Mouse (Mus musculus) liver, embryonic 15.5 days (tissue): ENCODE data around the gene Fgfr2. TPM values are rescaled to one million over a fixed set of nuclear protein-coding genes. Genes with fewer than 3 reads are reported as not detected.
A peak's percentile ranks its signal among the peaks of the same experiment; 100 is the strongest.

Experiments
- ATAC-seq: fragments of 200-750 bp; cut with Nextera tagmentation; 2 replicates; pipeline ENCODE4 v1.8.0; 2017; ENCODE audit warnings: moderate number of reproducible peaks, mild to moderate bottlenecking, moderate library complexity; ENCODE audit not compliant: insufficient read depth
- H3K27ac ChIP-seq: fragments of 300-500 bp; sonication (generic); replicated peaks from 2 replicates; pipeline ENCODE4 v1.5.1; 2015; ENCODE audit warnings: mild to moderate bottlenecking, inconsistent platforms
- H3K27me3 ChIP-seq: fragments of 300-500 bp; sonication (generic); 2 replicates; pipeline ENCODE4 v1.6.1; 2015; ENCODE audit warnings: mild to moderate bottlenecking, inconsistent platforms
- H3K36me3 ChIP-seq: fragments of 300-500 bp; sonication (generic); replicated peaks from 2 replicates; pipeline ENCODE4 v1.6.1; 2015; ENCODE audit warnings: moderate library complexity, mild to moderate bottlenecking, inconsistent platforms
- H3K4me1 ChIP-seq: fragments of 300-500 bp; sonication (generic); replicated peaks from 2 replicates; pipeline ENCODE4 v1.6.1; 2015; ENCODE audit warnings: inconsistent platforms
- H3K4me2 ChIP-seq: fragments of 300-500 bp; sonication (generic); 2 replicates; pipeline ENCODE4 v1.6.1; 2015; ENCODE audit warnings: moderate library complexity, mild to moderate bottlenecking, inconsistent platforms
- H3K4me3 ChIP-seq: fragments of 300-500 bp; sonication (generic); replicated peaks from 2 replicates; pipeline ENCODE4 v1.5.1; 2015; ENCODE audit warnings: mild to moderate bottlenecking, inconsistent platforms
- H3K9ac ChIP-seq: fragments of 300-500 bp; sonication (generic); 2 replicates; pipeline ENCODE4 v1.6.1; 2015; ENCODE audit warnings: moderate library complexity, mild to moderate bottlenecking, inconsistent platforms
- H3K9me3 ChIP-seq: fragments of 300-500 bp; sonication (generic); replicated peaks from 2 replicates; pipeline ENCODE4 v1.6.1; 2016; ENCODE audit warnings: inconsistent platforms
- WGBS: fragments of 180-500 bp; shearing (Covaris S2); methylation state at CpG from one replicate; pipeline ENCODE4 v1.1.7; 2015; ENCODE audit warnings: mixed read lengths; ENCODE audit not compliant: insufficient replicate concordance; 5-methylcytosine and 5-hydroxymethylcytosine counted together
- polyA plus RNA-seq: library from polyadenylated mRNA; unstranded; fragments of >200 nt; fragmentation: Nextera tagmentation; extraction: Ambion mirVana; gene quantifications from 2 replicates; pipeline ENCODE4 v1.2.1, GENCODE M21; 2015

Fgfr2 gene
- polyA plus RNA-seq, 1 experiment from 2014 or later: 10.5 TPM

DNA sequence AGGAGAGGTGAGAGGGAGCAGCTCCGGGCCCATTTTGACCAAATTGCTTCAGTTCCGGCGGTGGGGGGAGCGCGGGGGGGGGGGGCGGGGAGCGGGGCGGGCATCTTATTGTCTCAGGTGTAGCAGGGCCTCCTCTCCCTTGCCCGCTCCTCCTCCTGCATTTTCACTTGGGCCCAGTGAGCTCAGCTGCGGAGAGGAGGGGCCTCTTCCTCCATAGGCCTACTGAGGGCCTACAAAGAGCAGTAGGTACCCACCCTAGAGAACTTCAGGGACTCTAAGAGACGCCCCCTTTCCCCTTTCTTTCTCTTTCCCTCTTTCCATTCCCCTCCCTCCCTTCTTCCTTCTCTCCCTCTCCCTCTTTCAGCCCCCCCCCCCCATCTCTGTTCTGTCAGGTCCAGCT, 1520.0 kb downstream of the Fgfr2 start:
- no peak overlapping the region for H3K27ac ChIP-seq
- H3K9me3 ChIP-seq: no peaks in the 10 kb centered on the region
- H3K4me3 ChIP-seq: no peak overlapping the region
- H3K27me3 ChIP-seq: no peaks in the 10 kb centered on the region
- no peak overlapping the region for H3K9ac ChIP-seq
- H3K4me1 ChIP-seq: no peaks in the 10 kb centered on the region
- H3K36me3 ChIP-seq: no peaks in the 10 kb centered on the region
- H3K4me2 ChIP-seq: no peak overlapping the region
- 15% methylated on average over 11 of the region's 11 CpGs for WGBS
- no peak for ATAC-seq

DNA sequence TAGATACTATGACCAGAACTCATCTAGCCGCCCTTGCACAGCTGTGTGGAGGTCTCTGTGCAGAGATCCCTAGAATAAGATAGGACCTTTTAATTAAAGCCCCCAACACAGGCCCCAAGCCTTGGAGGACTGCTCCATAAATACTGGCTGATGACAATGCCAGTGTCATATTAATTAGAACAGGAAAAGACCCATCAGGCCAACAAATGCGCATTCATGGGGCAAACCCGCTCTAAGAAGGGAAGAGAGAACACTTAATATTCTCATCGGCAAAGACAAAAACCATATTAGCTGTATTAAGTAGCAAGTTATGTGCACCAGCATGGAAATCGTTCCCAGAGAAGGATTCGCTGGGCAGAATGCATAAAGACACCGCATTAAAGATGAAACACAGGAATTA, 1521.0 kb downstream of the Fgfr2 start:
- Histone ChIP-seq H3K36me3 (no peaks in the 10 kb centered on the region), H3K4me1 (no peaks in the 10 kb centered on the region), H3K9me3 (no peaks in the 10 kb centered on the region), H3K9ac (no peak overlapping the region), H3K4me2 (no peak overlapping the region), H3K27me3 (no peaks in the 10 kb centered on the region), H3K27ac (no peak overlapping the region), H3K4me3 (no peak overlapping the region)
- WGBS: 69% methylated on average over 7 of the region's 7 CpGs
- no peak for ATAC-seq

DNA sequence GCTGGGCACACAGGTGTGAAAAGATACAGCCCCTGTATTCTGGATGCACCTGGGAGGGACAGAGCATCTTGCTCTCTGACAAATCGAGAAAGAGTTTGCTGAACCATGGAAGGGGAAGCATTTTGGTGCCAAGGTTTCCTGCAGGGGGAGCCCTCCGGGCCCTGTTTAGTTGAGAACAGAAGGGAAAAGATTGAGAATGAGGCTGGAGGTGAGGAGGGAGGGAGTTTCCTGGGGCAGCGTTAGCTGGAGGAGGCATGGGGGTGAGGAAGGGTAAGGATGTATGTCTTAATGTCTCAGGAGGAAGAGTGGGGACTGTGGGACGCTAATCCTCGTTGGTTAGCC, 1524.7 kb downstream of the Fgfr2 start:
- no peaks in the 10 kb centered on the region for H3K4me1 ChIP-seq
- no peaks in the 10 kb centered on the region for H3K27me3 ChIP-seq
- no peak overlapping the region for H3K4me2 ChIP-seq
- H3K27ac ChIP-seq: no peak overlapping the region
- WGBS: 10% methylated on average over 5 of the region's 5 CpGs
- H3K4me3 ChIP-seq: no peak overlapping the region
- H3K9ac ChIP-seq: no peak overlapping the region
- H3K36me3 ChIP-seq: no peaks in the 10 kb centered on the region
- no peak for ATAC-seq
- no peaks in the 10 kb centered on the region for H3K9me3 ChIP-seq

DNA sequence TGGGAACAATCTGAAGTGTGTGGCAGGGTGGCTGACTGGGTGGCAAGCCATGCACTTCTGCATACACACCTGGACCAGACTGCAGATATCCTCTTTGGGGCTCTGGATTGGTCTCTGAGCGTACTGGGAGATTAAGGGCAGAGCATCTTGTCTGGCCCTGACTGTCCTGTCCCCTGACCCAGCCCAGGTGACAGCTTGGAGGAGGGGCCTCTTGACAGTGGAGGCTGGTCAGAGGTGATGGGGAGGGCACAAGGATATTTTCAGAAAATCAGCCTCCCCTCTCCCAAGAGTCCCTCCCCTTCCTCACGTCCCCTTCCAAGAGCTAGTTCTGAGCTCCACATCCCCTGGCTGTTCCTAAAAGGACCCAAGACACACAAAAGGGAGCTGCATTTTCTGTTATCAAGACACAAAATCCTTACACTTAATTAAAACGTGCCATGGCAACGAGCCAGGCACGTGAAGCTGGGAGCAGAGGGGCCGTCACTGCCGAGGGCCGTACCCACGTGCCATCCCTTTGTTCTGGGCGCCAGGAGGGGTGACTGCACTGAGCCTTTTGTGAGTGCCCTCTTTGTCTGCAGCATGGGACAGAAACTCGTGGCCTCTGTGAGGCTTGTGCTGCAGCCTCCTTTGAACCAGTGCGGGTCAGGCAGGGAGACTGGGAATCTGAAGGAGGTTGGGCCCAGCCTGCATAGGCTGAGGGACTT, 1525.2 kb downstream of the Fgfr2 start:
- WGBS: 16% methylated on average over 12 of the region's 12 CpGs
- H3K4me2 ChIP-seq: no peak overlapping the region
- no peaks in the 10 kb centered on the region for H3K36me3 ChIP-seq
- no peak for ATAC-seq
- H3K9ac ChIP-seq: no peak overlapping the region
- H3K27me3 ChIP-seq: no peaks in the 10 kb centered on the region
- H3K4me1 ChIP-seq: no peaks in the 10 kb centered on the region
- no peak overlapping the region for H3K4me3 ChIP-seq
- no peaks in the 10 kb centered on the region for H3K9me3 ChIP-seq
- no peak overlapping the region for H3K27ac ChIP-seq

DNA sequence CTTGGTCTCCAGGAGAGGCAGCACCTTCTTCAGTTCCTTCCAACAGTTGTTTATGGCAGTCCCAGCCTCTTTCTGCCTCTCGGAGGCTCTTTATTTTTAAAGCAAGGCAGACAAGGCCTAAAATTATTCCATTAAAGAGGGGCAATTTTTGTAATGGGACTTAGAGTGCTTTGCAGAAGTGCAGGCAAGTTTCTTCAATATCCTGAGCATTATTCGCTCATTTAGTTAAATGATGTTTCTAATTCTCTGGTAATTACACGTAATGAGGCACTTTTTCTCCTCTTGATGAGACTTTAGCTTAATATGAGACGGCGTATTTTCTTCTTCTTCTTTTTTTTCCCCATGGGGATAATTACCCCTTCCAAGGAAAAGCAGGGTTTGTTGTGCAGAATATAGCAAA, 1537.6 kb downstream of the Fgfr2 start:
- 65% methylated on average over 5 of the region's 5 CpGs for WGBS
- Histone ChIP-seq H3K36me3 (no peaks in the 10 kb centered on the region), H3K27me3 (no peaks in the 10 kb centered on the region), H3K9me3 (no peaks in the 10 kb centered on the region), H3K4me1 (no peaks in the 10 kb centered on the region), H3K4me2 (no peak overlapping the region), H3K9ac (no peak overlapping the region), H3K4me3 (no peak overlapping the region), H3K27ac (no peak overlapping the region)
- no peak for ATAC-seq

DNA sequence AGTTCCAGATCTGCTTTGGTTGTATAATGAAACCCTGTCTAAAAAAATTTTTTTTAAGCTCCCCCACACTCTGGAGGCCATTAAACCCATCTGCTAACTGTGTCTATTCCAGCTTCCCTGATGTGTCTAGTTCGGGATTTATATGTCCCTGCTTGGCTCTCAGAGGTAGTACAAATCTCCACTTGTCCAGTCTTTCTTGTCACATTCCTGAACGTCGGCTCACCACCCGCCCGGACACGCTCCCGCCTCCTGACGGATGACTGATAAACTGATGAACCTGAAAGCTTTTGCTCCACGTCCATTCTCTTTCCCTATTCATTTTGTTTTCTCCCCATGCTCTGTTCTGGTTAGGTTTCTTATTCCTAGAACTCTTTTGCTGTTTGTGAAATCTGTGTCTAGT, 1541.0 kb downstream of the Fgfr2 start:
- Histone ChIP-seq H3K4me2 (no peak overlapping the region), H3K27ac (no peak overlapping the region), H3K9ac (no peak overlapping the region), H3K4me3 (no peak overlapping the region), H3K9me3 (no peaks in the 10 kb centered on the region), H3K4me1 (no peaks in the 10 kb centered on the region), H3K36me3 (no peaks in the 10 kb centered on the region), H3K27me3 (no peaks in the 10 kb centered on the region)
- WGBS: 67% methylated on average over 9 of the region's 9 CpGs
- no peak for ATAC-seq

DNA sequence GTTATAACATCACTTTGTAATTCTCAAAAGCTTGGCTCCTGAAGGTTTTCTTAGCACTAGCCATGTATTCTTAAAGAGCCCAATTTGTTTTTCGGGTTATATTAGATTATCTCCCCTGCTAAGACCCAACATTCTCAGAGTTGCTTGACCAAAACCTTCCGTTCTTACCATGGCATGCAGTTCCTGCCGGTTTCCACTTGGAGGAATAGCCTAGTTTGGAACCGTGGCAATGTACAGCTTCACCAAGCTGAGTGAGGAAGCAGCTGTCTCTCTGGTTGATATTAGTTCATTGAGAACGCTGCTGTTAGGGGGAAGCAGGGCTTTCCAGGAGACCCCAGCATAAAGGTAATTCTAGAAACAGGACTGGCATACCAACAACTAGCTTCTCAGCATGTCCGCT, 1547.9 kb downstream of the Fgfr2 start:
- H3K4me1 ChIP-seq: no peaks in the 10 kb centered on the region
- no peak for ATAC-seq
- no peak overlapping the region for H3K4me2 ChIP-seq
- H3K27ac ChIP-seq: no peak overlapping the region
- 74% methylated on average over 6 of the region's 6 CpGs for WGBS
- H3K4me3 ChIP-seq: no peak overlapping the region
- H3K36me3 ChIP-seq: peaks cover 43% of the 10 kb centered on the region
- H3K9me3 ChIP-seq: no peaks in the 10 kb centered on the region
- H3K27me3 ChIP-seq: no peaks in the 10 kb centered on the region
- H3K9ac ChIP-seq: no peak overlapping the region

DNA sequence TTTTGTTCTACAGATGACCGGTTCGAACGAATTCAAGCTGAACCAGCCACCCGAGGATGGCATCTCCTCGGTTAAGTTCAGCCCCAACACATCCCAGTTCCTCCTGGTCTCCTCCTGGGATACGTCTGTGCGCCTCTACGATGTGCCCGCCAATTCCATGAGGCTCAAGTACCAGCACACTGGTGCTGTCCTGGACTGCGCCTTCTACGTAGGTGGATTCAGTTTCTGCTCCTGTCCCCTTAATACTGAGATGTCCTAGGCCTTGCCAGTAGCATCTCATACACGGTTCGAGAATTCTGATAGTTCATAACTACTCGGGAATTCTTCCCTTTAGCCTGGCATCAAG, 1562.5 kb downstream of the Fgfr2 start:
- Histone ChIP-seq H3K27me3 (peaks cover 40% of the 10 kb centered on the region), H3K4me2 (peak overlapping the region; percentile 71), H3K4me1 (peaks cover 35% of the 10 kb centered on the region), H3K4me3 (peak overlapping the region; percentile 93), H3K36me3 (peaks cover 38% of the 10 kb centered on the region), H3K9me3 (no peaks in the 10 kb centered on the region), H3K27ac (peak overlapping the region; percentile 87), H3K9ac (peak overlapping the region; percentile 92)
- WGBS: 1% methylated on average over 14 of the region's 14 CpGs
- peak; percentile 73 for ATAC-seq

DNA sequence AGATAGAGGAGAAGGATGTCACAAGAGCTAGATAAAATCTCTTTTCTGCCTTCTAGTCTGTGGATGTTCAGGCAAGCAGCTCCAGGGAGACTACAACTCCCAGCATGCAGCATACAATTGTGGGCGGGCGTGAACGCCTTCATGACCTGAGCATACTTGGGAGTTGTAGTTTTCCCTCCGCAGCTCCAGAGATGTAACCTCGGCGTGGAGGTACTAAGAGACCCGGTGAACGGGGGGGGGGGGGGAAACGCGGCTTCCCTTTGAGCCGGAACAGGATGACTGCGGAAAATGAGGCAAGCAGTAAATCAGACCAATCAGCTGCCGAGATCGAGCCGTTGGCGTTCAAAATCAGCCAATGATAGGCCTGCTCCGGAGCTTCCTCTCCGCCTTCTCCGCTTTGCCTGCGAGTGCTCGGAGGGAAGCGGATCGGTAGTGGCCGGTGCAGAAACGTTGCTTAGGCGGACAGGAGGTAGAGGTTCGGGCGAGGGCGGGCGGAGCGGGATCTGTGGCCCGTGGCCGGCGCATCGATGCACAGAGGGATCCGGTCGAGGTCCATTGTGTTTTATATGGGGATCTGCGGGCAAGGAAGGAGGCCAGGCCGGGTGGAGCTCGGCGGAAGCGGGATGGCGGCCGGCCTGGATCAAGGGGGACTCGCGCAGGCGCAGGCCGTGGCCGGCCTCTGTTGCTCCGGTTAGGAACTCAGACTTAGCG, 1563.0 kb downstream of the Fgfr2 start, which contains the start of gene Bub3:
Gene Bub3 (plus strand): TSS at position 237 of the 711 bp plus-strand sequence.
- Histone ChIP-seq H3K9me3 (no peaks in the 10 kb centered on the region), H3K4me3 (peak within 1 kb of the TSS; percentile 93), H3K27ac (peak within 1 kb of the TSS; percentile 87), H3K4me2 (peak within 1 kb of the TSS; percentile 71), H3K4me1 (peaks cover 40% of the 10 kb centered on the region), H3K9ac (peak within 1 kb of the TSS; percentile 92), H3K36me3 (peaks cover 33% of the 10 kb centered on the region), H3K27me3 (peaks cover 45% of the 10 kb centered on the region)
- under 1% methylated on average over 50 of the region's 51 CpGs for WGBS
- peak; percentile 93 for ATAC-seq

DNA sequence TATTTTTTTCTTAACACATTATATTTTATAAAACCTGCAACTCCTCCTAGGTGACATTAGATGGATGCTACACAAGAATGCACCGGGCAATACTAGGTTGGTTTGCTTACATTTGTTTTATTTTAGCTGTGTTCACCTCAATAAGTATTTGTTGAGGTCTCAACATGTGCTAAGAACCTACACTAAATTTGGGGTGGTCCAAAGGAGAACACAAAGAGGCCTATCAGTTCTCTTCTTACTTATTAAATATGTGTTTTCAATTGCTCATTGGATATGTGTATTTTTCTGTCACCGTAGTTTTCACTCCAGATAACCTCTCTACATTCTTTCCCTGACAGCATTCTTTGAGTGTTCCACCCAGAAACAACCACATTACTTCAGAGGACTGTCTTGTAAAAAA, 1565.4 kb downstream of the Fgfr2 start:
- Histone ChIP-seq H3K4me1 (peaks cover 36% of the 10 kb centered on the region), H3K4me3 (no peak overlapping the region), H3K27me3 (peaks cover 69% of the 10 kb centered on the region), H3K4me2 (no peak overlapping the region), H3K9ac (no peak overlapping the region), H3K27ac (no peak overlapping the region), H3K36me3 (peaks cover 11% of the 10 kb centered on the region), H3K9me3 (no peaks in the 10 kb centered on the region)
- no peak for ATAC-seq
- WGBS: 41% methylated on average over 2 of the region's 2 CpGs

DNA sequence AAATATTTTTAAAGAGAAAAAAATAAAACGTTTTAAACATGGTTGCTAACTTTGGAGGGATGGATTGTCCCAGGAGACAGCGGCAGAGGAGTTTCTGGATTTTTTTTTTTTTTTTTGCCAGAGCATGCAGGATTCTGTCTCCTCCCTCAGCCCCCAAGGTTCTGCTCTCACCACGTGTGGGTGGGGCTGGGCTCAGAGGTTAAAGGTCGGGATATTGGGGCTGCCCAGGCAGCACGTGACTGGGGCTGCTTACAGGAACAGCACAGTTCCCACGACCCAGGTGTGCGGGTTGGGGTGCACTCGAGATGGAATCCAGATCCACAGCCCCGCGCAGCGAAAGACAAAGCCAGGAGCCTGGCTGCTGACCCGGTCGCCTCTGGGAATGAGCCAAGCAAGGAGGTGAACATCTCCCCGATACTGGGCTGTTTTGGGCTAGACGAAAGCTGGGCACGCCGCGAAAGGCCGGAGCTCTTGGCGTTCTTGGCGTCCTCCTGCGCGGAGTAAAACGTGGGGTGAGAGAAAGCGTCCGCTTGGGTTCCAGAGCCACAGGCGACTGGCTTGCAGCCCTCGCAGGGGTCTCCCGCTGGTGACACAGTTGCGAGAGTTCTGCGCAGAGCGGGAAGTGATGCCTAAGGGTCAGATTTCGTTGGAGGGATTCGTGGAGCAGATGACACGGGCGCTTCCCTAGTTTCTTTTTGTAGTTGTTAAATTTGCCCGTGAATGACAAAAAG, 1566.4 kb downstream of the Fgfr2 start:
- Histone ChIP-seq H3K4me3 (0 out of 2 replicates have a peak overlapping the region, but pooled peaks have one; percentile 2), H3K27ac (no peak overlapping the region), H3K27me3 (peaks cover 80% of the 10 kb centered on the region), H3K4me1 (peaks cover 26% of the 10 kb centered on the region), H3K4me2 (peak overlapping the region; percentile 35; the same call in 1 of the 2 replicates), H3K9me3 (no peaks in the 10 kb centered on the region), H3K9ac (no peak overlapping the region), H3K36me3 (peaks cover under 1% of the 10 kb centered on the region)
- 2% methylated on average over 37 of the region's 37 CpGs for WGBS
- ATAC-seq: no peak
